Mouse (Mus musculus): ENCODE data around the gene Cd70. TPM values are rescaled to one million over a fixed set of nuclear protein-coding genes. Genes with fewer than 3 reads are reported as not detected.

Gene Cd70
- total RNA-seq, 2 experiments from 2014 or later = not detected

DNA sequence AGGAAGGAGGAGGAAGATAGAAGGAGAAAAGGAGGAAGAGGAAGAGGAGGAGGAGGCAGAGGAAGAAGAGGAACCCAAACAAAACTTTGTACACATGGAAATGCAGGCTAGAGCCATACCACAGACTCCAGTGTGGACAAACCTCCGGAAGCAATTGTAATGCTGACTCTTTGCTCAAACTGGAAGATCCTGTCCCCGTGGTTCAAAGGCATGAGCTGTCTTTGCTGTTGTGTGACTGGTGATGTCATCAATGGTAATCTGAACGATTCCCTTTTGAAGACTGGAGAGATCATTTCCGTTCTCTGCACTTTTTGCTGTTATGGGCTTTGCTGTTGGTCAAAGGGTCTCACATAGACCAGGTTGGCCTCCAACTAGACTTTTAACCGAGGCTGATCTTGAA, 51.3 kb downstream of the Cd70 start:
- DNase-seq = no peak

DNA sequence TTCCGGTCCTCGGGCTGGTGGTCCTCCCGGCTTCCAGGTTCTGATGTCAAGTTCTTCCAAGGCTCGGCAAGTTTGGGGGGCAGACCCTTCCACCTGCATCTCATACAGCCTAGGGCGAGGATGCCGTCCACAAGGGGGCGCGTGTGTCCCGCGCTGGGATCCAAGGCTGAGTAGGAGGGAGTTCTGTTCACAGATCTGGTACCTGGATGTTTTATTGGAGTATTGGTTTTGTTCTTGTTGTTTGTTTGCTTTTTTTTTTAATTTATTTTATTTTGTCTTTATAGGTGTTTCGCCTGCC, 53.0 kb downstream of the Cd70 start:
- peak; percentile 86 to 91 for DNase-seq

Other genes starting within 250 kb of the Cd70 start
- 10 to 100 TPM; 32.6 to 35.6 TPM for gene Mllt1, start 214.4 kb downstream of the Cd70 start, total RNA-seq (2021)
- gene Acer1, start 167.7 kb downstream of the Cd70 start, total RNA-seq (2021) = under 1 TPM in 1 of 2 experiments, not detected in 1; 0.23 TPM
- gene Clpp, start 159.5 kb downstream of the Cd70 start, total RNA-seq (2021) = 100 to 1,000 TPM; 110 to 114 TPM
- gene Alkbh7, start 152.4 kb downstream of the Cd70 start, total RNA-seq (2021) = 10 to 100 TPM; 50.3 to 83.8 TPM
- gene Pspn, start 149.8 kb downstream of the Cd70 start, total RNA-seq (2021) = 1 to 10 TPM in 1 of 2 experiments, under 1 TPM in 1; 0.76 to 2.7 TPM
- 10 to 100 TPM; 44.3 to 65.3 TPM for gene Gtf2f1, start 138.5 kb downstream of the Cd70 start, total RNA-seq (2021)
- not detected for gene Gm17949, start 138.3 kb downstream of the Cd70 start, total RNA-seq (2021)
- 10 to 100 TPM; 97.1 to 97.2 TPM for gene Khsrp, start 118.3 kb downstream of the Cd70 start, total RNA-seq (2021)
- not detected for gene Slc25a41, start 108.1 kb downstream of the Cd70 start, total RNA-seq (2021)
- under 1 TPM in 1 of 2 experiments, not detected in 1; 0.82 TPM for gene Crb3, start 90.7 kb downstream of the Cd70 start, total RNA-seq (2021)
- 10 to 100 TPM; 76.6 to 80.3 TPM for gene Slc25a23, start 89.9 kb downstream of the Cd70 start, total RNA-seq (2021)
- gene Dennd1c, start 71.3 kb downstream of the Cd70 start, total RNA-seq (2021) = 1 to 10 TPM; 1.3 to 2.8 TPM
- gene Tubb4a, start 62.0 kb downstream of the Cd70 start, total RNA-seq (2021) = 1 to 10 TPM; 3.7 to 4.2 TPM
- gene Tnfsf9, start 44.5 kb downstream of the Cd70 start, total RNA-seq (2021) = under 1 TPM; 0.23 to 0.40 TPM
- under 1 TPM; 0.17 to 0.20 TPM for gene Tnfsf14, start 44.4 kb upstream of the Cd70 start, total RNA-seq (2021)
- 100 to 1,000 TPM; 231 to 623 TPM for gene C3, start 78.4 kb upstream of the Cd70 start, total RNA-seq (2021)
- 10 to 100 TPM; 78.7 to 94.2 TPM for gene Gpr108, start 98.7 kb upstream of the Cd70 start, total RNA-seq (2021)
- gene Trip10, start 99.7 kb upstream of the Cd70 start, total RNA-seq (2021) = 10 to 100 TPM; 50.1 to 52.0 TPM
- 1 to 10 TPM; 2.2 to 2.9 TPM for gene Vav1, start 129.3 kb upstream of the Cd70 start, total RNA-seq (2021)
- 10 to 100 TPM in 1 of 2 experiments, 1 to 10 TPM in 1; 5.1 to 11.0 TPM for gene Adgre1, start 208.9 kb upstream of the Cd70 start, total RNA-seq (2021)